Mouse (Mus musculus) heart, postnatal 4 days (tissue): Measurements from ENCODE around the gene Dtx3. TPM values are rescaled to one million over a fixed set of nuclear protein-coding genes. Genes with fewer than 3 reads are reported as not detected.
A peak's percentile ranks its signal among the peaks of the same experiment; 100 is the strongest.
"Not testable (repeated sequence)": the region's sequence is repeated elsewhere in the genome, so short reads cannot be mapped to it uniquely, and the experiment has no call there.

Experiments
- DNase-seq: peaks from one replicate; pipeline ENCODE4 v3.0.0; 2021
- total RNA-seq, 2 experiments: library from RNA; stranded (reverse); gene quantifications; 2 replicates each; pipeline ENCODE4 v1.2.3; 2021

Gene Dtx3
- total RNA-seq, 2 experiments from 2014 or later: 50.0 to 53.8 TPM

GRCm38 (mm10) chr10:127165354-127165653, 30.2 kb downstream of the Dtx3 start:
- no peak for DNase-seq

DNA sequence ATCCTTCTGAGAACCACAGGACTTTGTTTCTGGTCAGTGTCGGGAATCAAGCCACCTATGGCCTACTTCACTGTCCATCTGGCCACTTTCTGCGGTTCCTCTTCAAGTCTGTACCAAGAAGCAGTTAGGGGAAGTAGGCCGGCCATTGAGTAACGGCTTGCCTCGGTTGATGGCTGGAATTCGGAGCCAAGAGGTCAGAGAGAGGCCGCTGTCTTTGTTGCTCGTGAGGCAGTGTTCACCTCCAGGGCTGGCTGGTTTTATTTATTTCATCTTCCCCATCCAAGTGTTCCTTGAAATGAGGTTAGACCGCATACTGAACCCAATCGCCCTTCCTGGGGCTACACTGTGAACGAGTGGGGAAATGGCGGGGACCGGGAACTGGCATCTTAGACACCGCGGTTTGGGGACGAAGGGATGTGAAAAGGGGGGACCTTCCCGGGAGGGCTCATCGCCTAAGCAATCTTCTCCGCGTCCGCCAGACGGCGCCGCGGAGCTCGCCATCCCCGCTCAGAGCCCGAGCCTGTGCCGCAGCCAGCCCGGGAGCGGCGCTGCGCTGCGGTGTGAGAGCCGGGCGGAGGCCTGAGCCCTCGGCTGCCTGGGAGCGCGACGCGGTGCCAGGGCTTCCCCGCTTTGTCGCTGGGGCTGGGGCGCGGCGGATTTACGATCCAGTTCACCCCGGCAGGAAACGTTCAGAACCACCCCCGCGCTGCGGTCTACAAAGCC, 30.7 kb downstream of the Dtx3 start, which contains the start of gene B4galnt1:
Gene B4galnt1, plus strand, starts transcription at position 595 of the 723 bp plus-strand sequence.
- DNase-seq: peak; percentile 79

DNA sequence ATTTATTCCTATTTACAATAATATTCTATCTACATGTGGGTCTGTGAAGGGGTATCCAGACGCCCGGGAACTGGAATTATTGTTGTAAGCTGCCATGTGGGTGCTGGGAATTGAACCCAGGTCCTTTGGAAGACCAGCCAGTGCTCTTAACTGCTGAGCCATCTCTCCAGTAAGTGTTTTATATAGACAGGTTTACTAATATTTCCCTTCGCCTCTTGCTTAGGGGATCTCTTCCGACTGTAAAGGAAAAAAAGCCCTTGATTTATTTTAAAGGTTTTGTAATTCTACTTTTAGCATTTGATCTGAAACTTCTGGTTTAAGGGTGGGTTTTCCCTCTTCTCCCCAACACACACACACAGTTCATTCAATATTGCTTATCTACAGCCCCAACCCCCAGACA, 31.3 kb downstream of the Dtx3 start:
- no peak for DNase-seq

- not testable (repeated sequence) for DNase-seq
Observed at GRCm38 (mm10) chr10:127162771-127163261, 32.7 kb downstream of the Dtx3 start.

- no peak for DNase-seq
Observed at GRCm38 (mm10) chr10:127160728-127161127, 34.8 kb downstream of the Dtx3 start.

- no peak for DNase-seq
Observed at GRCm38 (mm10) chr10:127160081-127160480, 35.4 kb downstream of the Dtx3 start.

DNA sequence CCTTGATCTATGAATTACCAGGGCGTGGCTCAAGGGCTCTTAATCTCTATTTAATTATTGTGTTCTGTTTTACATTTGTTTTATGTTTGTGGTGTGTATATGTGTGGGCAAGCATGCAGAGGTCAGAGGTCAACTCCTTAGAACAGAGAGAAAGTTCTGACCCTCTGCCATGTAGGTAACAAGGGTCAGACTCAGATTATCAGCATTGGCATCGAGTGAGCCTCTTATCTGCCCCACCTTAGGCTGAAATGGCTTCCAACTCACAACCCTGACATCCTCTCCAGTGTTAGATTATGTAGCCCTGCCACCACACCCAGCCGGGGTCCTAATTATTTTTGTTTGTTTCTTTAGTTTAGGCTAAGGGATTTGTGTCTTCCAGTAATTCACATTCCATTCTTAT, 37.1 kb downstream of the Dtx3 start:
- no peak for DNase-seq

GRCm38 (mm10) chr10:127156511-127156910, 39.0 kb downstream of the Dtx3 start:
- no peak for DNase-seq

DNA sequence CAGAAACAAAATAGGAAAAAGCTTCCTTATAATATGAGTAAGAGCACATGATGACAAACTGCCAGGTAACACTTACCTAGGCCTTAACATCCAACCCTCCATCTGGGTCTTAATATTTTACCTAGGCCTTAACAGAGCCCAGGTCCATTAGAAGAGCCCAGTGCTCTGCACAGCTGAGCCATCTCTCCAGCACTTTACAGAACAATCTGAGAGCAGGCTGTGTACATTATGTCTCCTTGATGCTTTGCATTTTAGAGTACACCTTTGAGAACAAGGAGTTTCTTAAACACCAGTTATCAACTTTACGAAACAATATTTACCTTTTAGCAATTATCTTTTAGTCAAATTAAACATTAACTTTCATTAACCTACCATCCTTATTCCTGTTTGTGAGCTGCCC, 39.4 kb downstream of the Dtx3 start:
- DNase-seq: no peak

DNA sequence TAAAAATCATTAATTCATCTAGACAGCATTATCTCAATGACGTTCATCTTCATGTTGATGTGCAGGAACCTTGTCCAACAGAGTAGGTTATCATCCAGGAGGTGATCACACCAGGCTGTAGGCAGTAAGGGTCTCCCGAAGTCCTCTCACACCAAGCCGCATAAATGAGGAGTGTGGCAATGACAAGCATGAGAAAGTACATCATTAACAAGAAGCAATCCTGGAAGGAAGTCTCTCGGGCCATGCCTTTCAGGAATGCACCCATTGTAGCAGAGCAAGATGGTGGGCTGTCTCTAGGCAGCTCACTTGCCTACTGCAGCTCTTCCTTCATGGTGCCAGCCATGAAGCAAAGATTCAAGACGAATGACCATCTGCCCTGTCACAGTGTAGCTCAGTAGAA, 40.9 kb downstream of the Dtx3 start:
- no peak for DNase-seq

GRCm38 (mm10) chr10:127154241-127154640, 41.3 kb downstream of the Dtx3 start:
- DNase-seq: no peak

- no peak for DNase-seq
Observed at GRCm38 (mm10) chr10:127153323-127153722, 42.2 kb downstream of the Dtx3 start.

- DNase-seq: not testable (repeated sequence)
Observed at GRCm38 (mm10) chr10:127152556-127152955, 43.0 kb downstream of the Dtx3 start.

DNA sequence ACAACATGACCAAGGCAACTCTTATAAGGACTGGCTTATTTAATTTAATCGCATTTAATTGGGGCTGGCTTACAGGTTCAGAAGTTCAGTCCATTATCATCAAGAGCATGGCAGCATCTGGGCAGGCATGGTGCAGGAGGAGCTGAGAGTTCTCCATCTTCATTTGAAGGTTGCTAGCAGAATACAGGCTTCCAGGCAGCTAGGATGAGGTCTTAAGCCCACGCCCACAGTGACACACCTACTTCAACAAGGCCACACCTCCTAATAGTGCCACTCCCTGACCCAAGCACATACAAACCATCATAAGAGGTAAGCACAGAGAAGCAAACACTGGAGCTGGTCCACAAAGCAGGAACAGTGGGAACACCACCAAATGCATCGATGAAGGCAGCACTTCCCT, 44.3 kb downstream of the Dtx3 start:
- DNase-seq: not testable (repeated sequence)

DNA sequence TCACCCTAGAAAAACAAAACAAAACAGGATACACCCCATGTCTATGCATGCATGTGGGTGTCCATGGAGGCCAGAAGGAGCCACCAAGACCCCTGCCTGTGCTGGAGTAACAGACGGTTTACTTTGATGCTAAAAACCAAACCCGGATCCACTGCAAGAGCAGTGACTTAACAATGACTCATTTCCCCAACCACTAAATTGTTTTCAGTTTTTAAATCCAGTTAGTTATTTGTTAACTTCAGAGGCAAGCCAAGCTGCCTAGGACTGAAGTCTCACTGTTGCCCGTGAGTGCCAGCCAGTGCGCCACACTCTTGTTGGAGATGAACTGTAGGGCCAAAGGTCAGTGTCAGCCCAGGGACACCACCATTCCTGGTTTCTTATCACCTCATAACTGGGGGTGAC, 45.1 kb downstream of the Dtx3 start:
- no peak for DNase-seq

GRCm38 (mm10) chr10:127147135-127147534, 48.4 kb downstream of the Dtx3 start:
- DNase-seq: no peak

DNA sequence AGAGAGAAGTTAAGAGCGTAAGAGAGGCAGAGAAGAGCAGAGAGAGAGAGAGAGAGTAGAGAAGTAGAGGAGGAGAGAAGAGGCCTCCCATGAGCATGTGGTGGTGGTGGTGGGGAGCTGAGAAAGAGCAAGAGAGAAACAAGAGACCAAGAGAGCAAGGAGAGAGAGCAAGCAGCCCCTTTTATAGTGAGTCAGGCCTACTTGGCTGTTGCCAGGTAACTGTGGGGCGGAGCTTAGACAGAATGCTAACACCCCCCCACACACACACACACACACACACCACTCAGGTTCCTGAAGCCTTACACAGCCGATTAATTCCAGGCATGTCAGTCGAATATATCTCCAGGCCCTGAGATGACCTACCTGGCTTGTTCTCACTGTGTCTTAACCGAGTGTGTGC, 50.2 kb downstream of the Dtx3 start:
- no peak for DNase-seq

GRCm38 (mm10) chr10:127144536-127144935, 51.0 kb downstream of the Dtx3 start:
- DNase-seq: no peak

DNA sequence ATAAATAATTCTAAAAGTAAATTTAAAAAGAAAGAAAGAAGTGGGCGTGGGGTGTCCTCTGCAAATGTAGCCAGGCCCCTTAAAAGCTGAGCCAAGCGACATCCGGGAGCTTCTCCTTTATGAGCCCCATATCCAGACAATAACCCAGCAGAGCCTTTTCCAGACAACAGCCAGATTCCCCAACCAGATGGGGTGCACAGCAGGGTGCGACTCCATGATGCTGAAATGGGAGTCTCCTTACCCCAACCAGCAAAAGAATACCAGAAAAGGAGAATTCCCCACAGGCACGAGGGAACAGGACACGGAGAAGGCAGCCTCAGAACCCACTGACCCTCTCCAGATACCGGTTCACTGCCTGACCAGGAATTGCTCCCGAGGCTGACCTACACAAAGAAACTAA, 52.3 kb downstream of the Dtx3 start:
- no peak for DNase-seq

GRCm38 (mm10) chr10:127141500-127141899, 54.0 kb downstream of the Dtx3 start:
- DNase-seq: no peak

- no peak for DNase-seq
Observed at GRCm38 (mm10) chr10:127140971-127141370, 54.6 kb downstream of the Dtx3 start.
